Mouse (Mus musculus): ENCODE data around the gene Hao1.

DNA sequence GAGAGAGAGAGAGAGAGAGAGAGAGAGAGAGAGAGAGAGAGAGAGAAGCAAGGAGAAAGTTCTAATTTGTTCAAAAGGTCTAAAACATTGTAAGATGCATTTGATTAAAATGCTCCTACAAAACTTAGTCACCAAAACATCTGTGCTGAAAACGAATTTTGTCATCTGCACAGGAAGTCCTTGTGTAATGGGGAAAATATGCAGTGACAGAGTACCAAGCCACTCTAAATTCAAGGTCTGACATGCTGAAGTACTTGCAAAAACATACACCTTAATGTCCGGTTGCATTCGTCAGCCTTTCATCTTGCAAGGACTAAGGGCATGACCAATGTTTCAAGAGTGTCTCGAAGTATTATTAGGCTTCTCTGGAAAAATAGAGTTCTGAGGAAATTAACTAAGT is 15.7 kb downstream of the Hao1 start:
- TF ChIP-seq CTCF (IDR thresholded peaks at IDR 0.05; ENCODE audit: low read depth) = no peak
- TF ChIP-seq EP300 (optimal IDR thresholded peaks at IDR 0.05) = no peak
